Mouse (Mus musculus) stomach, embryonic 15.5 days (tissue): Measurements from ENCODE around the gene Snrpa. TPM values are rescaled to one million over a fixed set of nuclear protein-coding genes. Genes with fewer than 3 reads are reported as not detected.
"Not testable (repeated sequence)": the region's sequence is repeated elsewhere in the genome, so short reads cannot be mapped to it uniquely, and the experiment has no call there.

ENCODE experiments used
- ATAC-seq: fragments of 200-750 bp; cut with Nextera tagmentation; 2 replicates; pipeline ENCODE4 v1.8.0; 2017; ENCODE audit warnings: low read depth, moderate number of reproducible peaks, moderate TSS enrichment; ENCODE audit not compliant: insufficient read depth, low FRiP score
- H3K27ac ChIP-seq: fragments of 300-500 bp; sonication (generic); 2 replicates; pipeline ENCODE4 v1.5.1; 2015; ENCODE audit warnings: mild to moderate bottlenecking, inconsistent platforms
- H3K27me3 ChIP-seq: fragments of 300-500 bp; sonication (generic); replicated peaks from 2 replicates; pipeline ENCODE4 v1.6.1; 2015; ENCODE audit warnings: inconsistent platforms
- H3K36me3 ChIP-seq: fragments of 300-500 bp; sonication (generic); 2 replicates; pipeline ENCODE4 v1.6.1; 2015; ENCODE audit warnings: inconsistent platforms
- H3K4me1 ChIP-seq: fragments of 300-500 bp; sonication (generic); 2 replicates; pipeline ENCODE4 v1.6.1; 2015; ENCODE audit warnings: inconsistent platforms
- H3K4me2 ChIP-seq: fragments of 300-500 bp; sonication (generic); 2 replicates; pipeline ENCODE4 v1.6.1; 2015; ENCODE audit warnings: mild to moderate bottlenecking, inconsistent platforms
- H3K4me3 ChIP-seq: fragments of 300-500 bp; sonication (generic); replicated peaks from 2 replicates; pipeline ENCODE4 v1.5.1; 2015; ENCODE audit warnings: inconsistent platforms
- H3K9ac ChIP-seq: fragments of 300-500 bp; sonication (generic); 2 replicates; pipeline ENCODE4 v1.6.1; 2015; ENCODE audit warnings: inconsistent platforms
- H3K9me3 ChIP-seq: fragments of 300-500 bp; sonication (generic); 2 replicates; pipeline ENCODE4 v1.6.1; 2016; ENCODE audit warnings: inconsistent platforms
- WGBS: fragments of 180-500 bp; shearing (Covaris S2); methylation state at CpG from one replicate; pipeline ENCODE4 v1.1.7; 2015; 5-methylcytosine and 5-hydroxymethylcytosine counted together
- polyA plus RNA-seq: library from polyadenylated mRNA; unstranded; fragments of >200 nt; fragmentation: Nextera tagmentation; extraction: Ambion mirVana; gene quantifications from 2 replicates; pipeline ENCODE4 v1.2.1, GENCODE M21; 2015

Gene Snrpa
- 219 and 224 TPM in 2 replicates for polyA plus RNA-seq

DNA sequence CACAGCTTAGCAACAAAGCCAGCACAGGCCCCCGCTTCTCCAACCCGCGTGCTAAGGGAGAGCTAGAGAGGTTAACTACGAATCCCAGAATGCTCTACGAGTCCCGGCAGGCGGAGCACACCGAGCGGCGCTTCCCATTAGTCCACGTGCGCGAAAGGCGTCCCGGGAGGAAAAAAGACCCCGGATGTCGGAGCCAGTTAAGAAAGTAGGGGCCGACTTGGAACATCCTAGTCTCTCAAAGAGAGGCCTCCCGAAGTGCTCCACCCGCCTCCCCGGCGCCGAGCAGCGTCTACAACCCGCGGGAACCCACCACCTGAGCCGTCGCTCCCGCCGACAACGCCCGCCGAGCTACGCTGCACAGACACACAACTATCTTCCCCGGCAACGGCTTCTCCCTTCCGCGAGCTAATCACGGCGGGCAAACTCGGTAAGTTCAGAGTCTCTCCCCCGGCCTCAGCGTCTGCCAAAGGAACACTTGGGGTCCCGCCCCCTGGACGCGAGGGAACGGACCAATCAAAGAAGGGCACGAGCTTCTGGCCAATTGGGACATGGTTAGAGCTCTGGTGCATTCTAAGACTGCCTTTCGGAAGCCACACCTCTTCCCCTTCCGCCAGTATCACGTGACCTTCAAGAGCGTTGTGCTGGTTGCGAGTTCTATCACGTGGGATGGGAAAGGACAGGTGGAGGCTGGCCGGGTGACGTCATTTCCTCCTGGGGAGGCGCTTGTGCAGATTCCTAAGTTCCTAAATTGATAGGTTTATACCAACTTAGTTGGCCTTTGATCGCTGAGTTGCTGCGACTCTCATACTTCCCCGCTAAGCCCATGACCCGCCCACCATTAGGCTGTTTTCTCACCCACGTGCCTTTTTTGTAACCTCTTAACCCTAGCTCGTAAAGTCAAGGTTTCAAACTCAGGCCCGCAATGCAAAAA is at the start of gene Snrpa, which contains the start of gene BC024978:
TSS of gene Snrpa (minus strand) at position 591 of the 931 bp plus-strand sequence.
TSS of gene BC024978 (plus strand) at position 101 of the 931 bp plus-strand sequence.
- 1% methylated on average over 64 of the region's 64 CpGs for WGBS
- peak within 1 kb of the TSS; percentile 96 for H3K4me3 ChIP-seq
- peak within 1 kb of the TSS; percentile 100 for H3K27ac ChIP-seq
- H3K9ac ChIP-seq: peak within 1 kb of the TSS; percentile 95
- H3K4me1 ChIP-seq: peaks cover 18% of the 10 kb centered on the region
- ATAC-seq: peak; percentile 98
- H3K4me2 ChIP-seq: peak within 1 kb of the TSS; percentile 75
- H3K36me3 ChIP-seq: peaks cover 34% of the 10 kb centered on the region
- H3K27me3 ChIP-seq: no peaks in the 10 kb centered on the region
- no peaks in the 10 kb centered on the region for H3K9me3 ChIP-seq

DNA sequence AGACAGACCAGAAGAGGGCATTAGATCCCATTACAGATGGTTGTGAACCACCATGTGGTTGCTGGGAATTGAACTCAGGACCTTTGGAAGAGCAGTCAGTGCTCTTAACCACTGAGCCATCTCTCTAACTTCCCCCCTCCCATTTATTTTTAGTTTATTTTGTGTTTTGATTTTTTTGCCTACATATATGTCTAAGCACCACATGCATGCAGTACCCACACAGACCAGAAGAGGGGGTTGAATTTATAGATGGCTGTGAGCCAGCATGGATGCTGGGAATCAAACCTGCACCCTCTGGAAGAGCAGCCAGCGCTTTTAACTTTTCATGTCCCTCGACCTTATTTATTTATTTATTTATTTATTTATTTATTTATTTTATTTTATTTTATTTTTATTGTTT is 48.0 kb upstream of the Snrpa start:
- H3K4me1 ChIP-seq, H3K27me3 ChIP-seq, ATAC-seq, H3K4me2 ChIP-seq, H3K27ac ChIP-seq, H3K4me3 ChIP-seq, H3K9ac ChIP-seq, H3K9me3 ChIP-seq: not testable (repeated sequence)
- 84% methylated on average over 2 of the region's 2 CpGs for WGBS
- peaks cover 22% of the 10 kb centered on the region for H3K36me3 ChIP-seq

DNA sequence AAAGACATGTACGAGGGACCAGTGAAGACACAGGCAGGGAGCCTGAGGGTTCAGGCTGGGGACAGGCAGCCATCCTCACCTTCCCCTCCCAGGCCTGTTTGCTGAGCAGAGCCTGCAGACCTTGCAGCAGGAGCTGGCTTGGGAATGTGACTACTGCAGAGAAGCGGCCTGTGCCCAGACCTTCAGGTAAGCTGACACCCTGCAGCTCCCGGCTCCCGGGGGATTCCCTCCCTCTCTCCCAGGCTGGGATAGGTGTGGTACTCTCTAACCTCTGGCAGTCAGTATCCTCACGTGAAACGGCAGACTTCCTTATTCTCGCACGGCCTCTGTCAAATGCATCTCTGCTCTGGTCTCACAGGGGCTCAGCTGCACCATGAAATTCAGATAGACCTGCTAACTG is 47.1 kb upstream of the Snrpa start:
- H3K9ac ChIP-seq: no peak overlapping the region
- H3K4me1 ChIP-seq: no peaks in the 10 kb centered on the region
- H3K36me3 ChIP-seq: peaks cover 22% of the 10 kb centered on the region
- no peak for ATAC-seq
- no peaks in the 10 kb centered on the region for H3K27me3 ChIP-seq
- H3K4me2 ChIP-seq: no peak overlapping the region
- 57% methylated on average over 8 of the region's 8 CpGs for WGBS
- H3K4me3 ChIP-seq: no peak overlapping the region
- no peaks in the 10 kb centered on the region for H3K9me3 ChIP-seq
- no peak overlapping the region for H3K27ac ChIP-seq

DNA sequence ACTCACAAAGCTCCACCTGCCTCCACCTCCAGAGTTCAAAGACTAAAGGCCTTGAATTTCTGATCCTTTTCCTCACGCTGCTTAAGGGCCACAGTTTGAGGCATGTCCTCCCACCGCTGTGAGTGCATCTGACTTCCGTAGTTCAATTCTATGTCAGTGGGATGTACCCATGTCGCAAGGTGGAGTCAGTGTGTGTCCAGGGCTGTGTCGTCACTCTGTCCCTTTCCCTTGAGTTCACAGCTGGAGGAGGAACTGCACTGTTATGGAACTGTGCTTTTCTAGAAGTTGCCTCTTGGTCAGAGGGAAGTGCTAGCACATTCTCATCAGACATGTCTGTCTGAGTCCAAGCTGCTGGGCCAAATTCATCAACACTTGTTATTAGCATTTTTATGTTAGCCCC is 42.5 kb upstream of the Snrpa start:
- peaks cover 8% of the 10 kb centered on the region for H3K4me1 ChIP-seq
- H3K4me2 ChIP-seq: no peak overlapping the region
- H3K36me3 ChIP-seq: peaks cover 13% of the 10 kb centered on the region
- H3K9me3 ChIP-seq: no peaks in the 10 kb centered on the region
- ATAC-seq: no peak
- no peak overlapping the region for H3K4me3 ChIP-seq
- no peaks in the 10 kb centered on the region for H3K27me3 ChIP-seq
- no peak overlapping the region for H3K27ac ChIP-seq
- no peak overlapping the region for H3K9ac ChIP-seq
- WGBS: 90% methylated on average over 5 of the region's 5 CpGs

DNA sequence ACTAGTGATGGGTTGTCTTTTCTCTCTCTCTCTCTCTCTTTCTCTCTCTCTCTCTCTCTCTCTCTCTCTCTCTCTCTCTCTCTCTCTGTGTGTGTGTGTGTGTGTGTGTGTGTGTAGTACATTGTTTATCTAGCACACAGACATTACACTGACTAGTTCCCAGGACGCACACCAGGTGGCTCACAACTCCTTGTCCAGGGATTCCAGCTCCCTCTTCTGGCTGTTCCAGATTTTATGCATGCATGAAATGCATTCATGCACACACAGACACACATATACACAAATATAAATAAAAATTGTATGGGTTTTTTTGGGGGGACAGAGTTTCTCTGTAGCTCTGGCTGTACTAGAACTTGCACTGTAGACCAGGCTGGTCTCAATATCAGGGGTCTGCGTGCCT is 41.5 kb upstream of the Snrpa start:
- no peaks in the 10 kb centered on the region for H3K27me3 ChIP-seq
- no peak overlapping the region for H3K4me2 ChIP-seq
- H3K36me3 ChIP-seq: 0 out of 2 replicates have a peak, but pooled peaks cover 7% of the 10 kb centered on the region
- no peaks in the 10 kb centered on the region for H3K9me3 ChIP-seq
- H3K4me1 ChIP-seq: peaks cover 12% of the 10 kb centered on the region
- 84% methylated on average over 2 of the region's 2 CpGs for WGBS
- ATAC-seq: no peak
- H3K27ac ChIP-seq: no peak overlapping the region
- H3K4me3 ChIP-seq: no peak overlapping the region
- no peak overlapping the region for H3K9ac ChIP-seq

DNA sequence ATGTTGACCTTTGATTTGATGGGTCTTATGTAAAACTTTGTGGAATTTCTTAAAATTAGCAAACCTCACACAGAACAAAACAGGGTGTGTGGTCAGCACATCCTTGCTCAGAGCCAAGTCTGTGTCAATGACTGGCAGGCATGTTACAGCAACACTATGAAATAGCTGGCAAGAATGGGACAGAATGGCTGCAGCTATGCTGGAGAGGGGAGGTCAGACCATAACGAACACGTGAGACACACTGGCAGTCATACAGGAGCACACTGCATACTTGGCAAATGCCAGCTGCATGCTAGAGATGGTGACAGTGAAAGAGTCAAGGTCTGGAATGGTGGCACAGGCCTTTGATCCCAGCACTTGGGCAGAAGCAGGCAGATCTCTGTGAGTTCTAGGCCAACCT is 39.7 kb upstream of the Snrpa start:
- no peak for ATAC-seq
- no peak overlapping the region for H3K4me3 ChIP-seq

DNA sequence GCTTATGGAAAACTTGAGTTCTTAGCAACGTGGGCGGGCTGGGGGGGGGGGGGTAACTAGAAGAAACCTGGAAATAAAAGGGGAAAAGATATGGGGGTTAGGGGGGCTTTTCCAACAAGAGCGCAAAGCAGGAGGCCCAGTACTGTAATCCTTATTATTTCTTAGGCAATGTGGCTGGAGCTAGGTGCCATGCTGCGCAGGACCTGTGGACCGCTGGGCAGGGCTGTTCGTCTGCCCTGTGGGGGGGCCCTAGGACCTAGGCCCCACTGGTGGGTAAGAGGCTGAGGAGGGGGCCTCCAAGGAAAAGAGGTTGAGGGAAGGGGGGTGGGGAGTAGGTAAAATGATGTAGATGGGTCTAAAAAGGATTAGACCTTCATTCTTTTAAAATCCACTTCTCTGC is 37.2 kb upstream of the Snrpa start:
- Histone ChIP-seq H3K36me3 (no peaks in the 10 kb centered on the region), H3K9ac (peak overlapping the region; percentile 37; the same call in 1 of the 2 replicates), H3K4me1 (peaks cover 28% of the 10 kb centered on the region), H3K27ac (peak overlapping the region; percentile 72; the same call in 1 of the 2 replicates), H3K4me3 (peak overlapping the region; percentile 74), H3K27me3 (no peaks in the 10 kb centered on the region), H3K9me3 (no peaks in the 10 kb centered on the region), H3K4me2 (peak overlapping the region; percentile 80)
- no peak for ATAC-seq
- WGBS: 2% methylated on average over 6 of the region's 6 CpGs

More for the DNA sequence above, 39.7 kb upstream of the Snrpa start:
- Histone ChIP-seq H3K36me3 (0 out of 2 replicates have a peak, but pooled peaks cover 2% of the 10 kb centered on the region), H3K4me2 (no peak overlapping the region), H3K9ac (no peak overlapping the region), H3K27ac (no peak overlapping the region), H3K4me1 (peaks cover 23% of the 10 kb centered on the region), H3K27me3 (no peaks in the 10 kb centered on the region), H3K9me3 (no peaks in the 10 kb centered on the region)
- 91% methylated on average over 2 of the region's 2 CpGs for WGBS

DNA sequence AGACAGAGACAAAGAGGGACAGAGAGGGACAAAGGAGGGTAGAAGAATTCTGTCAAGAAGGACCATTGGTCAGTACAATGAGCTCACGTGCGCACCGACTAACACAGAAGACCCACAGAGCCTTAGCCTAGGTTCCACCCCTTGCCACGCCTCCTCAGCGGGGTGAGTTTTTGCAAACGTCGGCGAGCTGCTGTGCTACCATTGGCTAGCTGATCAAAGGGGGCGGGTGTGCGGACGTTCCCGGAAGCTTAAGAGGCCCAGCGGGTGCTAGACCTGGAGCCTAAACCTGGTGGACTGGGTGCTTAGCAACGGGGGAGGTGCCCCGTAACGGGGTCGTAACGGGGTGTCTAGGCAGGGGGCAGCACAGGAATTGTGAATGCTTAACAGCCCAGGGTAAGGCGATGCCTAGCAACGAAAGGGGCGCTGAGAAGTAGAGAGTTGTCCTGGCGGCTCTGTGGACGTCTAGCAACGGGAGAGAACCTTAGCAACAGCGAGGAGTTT is 36.8 kb upstream of the Snrpa start, which contains the start of gene Coq8b:
TSS of gene Coq8b (plus strand) at position 243 of the 501 bp plus-strand sequence.
- WGBS: under 1% methylated on average over 25 of the region's 25 CpGs
- Histone ChIP-seq H3K4me3 (peak within 1 kb of the TSS; percentile 74), H3K27ac (peak within 1 kb of the TSS; percentile 72; the same call in 1 of the 2 replicates)

DNA sequence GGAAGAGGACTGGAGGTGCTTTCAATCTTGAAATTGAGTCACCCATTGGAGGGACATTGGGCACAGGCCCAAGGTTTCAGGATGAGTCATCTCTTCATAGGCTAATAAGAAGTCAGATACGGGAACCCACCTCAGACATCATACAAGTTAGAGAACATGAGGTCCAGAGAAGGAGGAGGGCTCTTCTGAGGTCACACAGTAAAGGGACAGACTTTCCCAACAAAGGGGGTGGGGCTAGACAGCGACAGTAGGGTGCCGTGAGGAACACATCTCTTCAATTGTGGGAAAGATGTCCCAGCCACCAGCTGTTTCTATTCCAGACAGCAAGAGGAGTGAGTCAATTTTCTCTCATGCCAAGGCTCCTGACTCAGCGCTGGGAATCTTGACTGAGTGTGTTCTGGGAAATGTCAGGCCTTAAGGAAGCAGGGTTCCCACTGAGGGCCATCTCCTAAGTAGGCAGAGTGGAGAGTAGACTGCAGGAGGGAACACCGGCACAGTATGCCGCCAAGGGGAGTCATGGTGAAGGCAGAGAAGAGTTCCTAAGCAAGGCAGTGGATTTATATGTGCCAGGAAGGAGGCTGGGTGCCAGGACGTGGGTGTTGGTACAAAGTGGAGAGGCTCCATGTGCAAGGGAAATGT is 35.7 kb upstream of the Snrpa start:
- Histone ChIP-seq H3K27ac (peak overlapping the region; percentile 71; the same call in 1 of the 2 replicates), H3K27me3 (no peaks in the 10 kb centered on the region), H3K36me3 (no peaks in the 10 kb centered on the region), H3K4me3 (no peak overlapping the region), H3K9me3 (no peaks in the 10 kb centered on the region), H3K4me2 (no peak overlapping the region), H3K4me1 (peaks cover 38% of the 10 kb centered on the region), H3K9ac (no peak overlapping the region)
- 53% methylated on average over 7 of the region's 7 CpGs for WGBS
- ATAC-seq: no peak

More for the DNA sequence above, 36.8 kb upstream of the Snrpa start, which contains the start of gene Coq8b:
- H3K27me3 ChIP-seq: no peaks in the 10 kb centered on the region
- H3K9me3 ChIP-seq: no peaks in the 10 kb centered on the region
- H3K4me1 ChIP-seq: peaks cover 28% of the 10 kb centered on the region
- no peaks in the 10 kb centered on the region for H3K36me3 ChIP-seq
- ATAC-seq: peak; percentile 91
- peak within 1 kb of the TSS; percentile 37; the same call in 1 of the 2 replicates for H3K9ac ChIP-seq
- peak within 1 kb of the TSS; percentile 80 for H3K4me2 ChIP-seq

DNA sequence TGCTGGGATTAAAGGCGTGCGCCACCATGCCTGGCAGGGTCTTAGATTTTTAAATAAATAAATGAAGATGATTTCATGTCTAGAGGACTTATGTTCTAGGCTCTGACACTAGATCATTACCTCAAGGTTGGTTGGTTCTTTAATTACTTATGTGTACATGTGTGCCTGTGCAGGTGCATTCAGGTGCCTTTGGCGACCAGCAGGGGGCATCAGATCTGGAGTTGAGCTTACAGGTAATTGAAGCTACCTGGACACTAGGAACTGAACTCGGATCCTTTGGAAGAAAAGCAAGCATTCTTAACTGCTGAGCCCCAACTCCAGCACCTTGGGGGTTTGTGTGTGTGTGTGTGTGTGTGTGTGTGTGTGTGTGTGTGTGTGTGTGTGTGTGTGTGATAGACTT is 34.7 kb upstream of the Snrpa start:
- Histone ChIP-seq H3K4me3 (no peak overlapping the region), H3K4me2 (no peak overlapping the region), H3K27ac (no peak overlapping the region), H3K9ac (no peak overlapping the region), H3K27me3 (no peaks in the 10 kb centered on the region), H3K4me1 (peaks cover 48% of the 10 kb centered on the region), H3K36me3 (no peaks in the 10 kb centered on the region), H3K9me3 (no peaks in the 10 kb centered on the region)
- no peak for ATAC-seq
- WGBS: 74% methylated on average over 4 of the region's 4 CpGs

DNA sequence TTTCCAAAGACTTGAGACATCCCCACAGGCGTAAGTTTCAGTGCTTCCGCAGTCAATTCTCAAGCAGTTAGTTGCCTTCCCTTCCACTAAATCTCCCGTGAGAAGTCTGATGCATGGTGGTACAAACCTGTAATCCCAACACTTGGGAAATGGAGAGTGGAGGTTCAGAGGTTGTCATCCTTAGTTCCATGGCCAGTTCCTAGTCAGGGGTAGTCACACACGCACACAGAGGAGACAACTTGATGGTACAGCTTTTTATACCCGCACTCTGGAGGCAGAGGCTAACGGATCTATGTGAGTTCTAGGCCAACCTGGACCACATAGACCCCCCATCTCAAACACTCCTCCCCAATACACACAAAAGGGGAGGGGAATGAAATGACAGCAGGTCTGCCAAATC is 32.8 kb upstream of the Snrpa start:
- WGBS: 13% methylated on average over 6 of the region's 6 CpGs

More for the DNA sequence above, 32.8 kb upstream of the Snrpa start:
- H3K9me3 ChIP-seq: no peaks in the 10 kb centered on the region
- peak overlapping the region; percentile 91 for H3K27ac ChIP-seq
- peak overlapping the region; percentile 79 for H3K4me2 ChIP-seq
- H3K9ac ChIP-seq: peak overlapping the region; percentile 94; the same call in 1 of the 2 replicates
- H3K4me3 ChIP-seq: peak overlapping the region; percentile 90
- peaks cover 60% of the 10 kb centered on the region for H3K4me1 ChIP-seq
- H3K36me3 ChIP-seq: no peaks in the 10 kb centered on the region
- no peaks in the 10 kb centered on the region for H3K27me3 ChIP-seq
- ATAC-seq: no peak
